Mouse (Mus musculus) lung, postnatal 0 days (tissue): ENCODE results near the gene Catip.

Experiments
- CTCF ChIP-seq: IDR thresholded peaks from 2 replicates; pipeline ENCODE4 v1.5.1; 2016; ENCODE audit warnings: antibody characterized with exemption, mild to moderate bottlenecking
- EP300 ChIP-seq: IDR thresholded peaks from 2 replicates; pipeline ENCODE4 v1.6.1; 2016; ENCODE audit warnings: antibody characterized with exemption, mild to moderate bottlenecking, control low read depth

- peak; percentile 38 for TF ChIP-seq CTCF
- TF ChIP-seq EP300, result no peak
These were observed 6.2 kb downstream of the Catip start for GRCm38 (mm10) chr1:74367886-74368645.
